Mouse (Mus musculus): ENCODE data around the gene Btg4. TPM values are rescaled to one million over a fixed set of nuclear protein-coding genes. Genes with fewer than 3 reads are reported as not detected.
A peak's percentile ranks its signal among the peaks of the same experiment; 100 is the strongest.

Gene Btg4
- polyA plus RNA-seq, 1 experiment from 2014 or later, result not detected

DNA sequence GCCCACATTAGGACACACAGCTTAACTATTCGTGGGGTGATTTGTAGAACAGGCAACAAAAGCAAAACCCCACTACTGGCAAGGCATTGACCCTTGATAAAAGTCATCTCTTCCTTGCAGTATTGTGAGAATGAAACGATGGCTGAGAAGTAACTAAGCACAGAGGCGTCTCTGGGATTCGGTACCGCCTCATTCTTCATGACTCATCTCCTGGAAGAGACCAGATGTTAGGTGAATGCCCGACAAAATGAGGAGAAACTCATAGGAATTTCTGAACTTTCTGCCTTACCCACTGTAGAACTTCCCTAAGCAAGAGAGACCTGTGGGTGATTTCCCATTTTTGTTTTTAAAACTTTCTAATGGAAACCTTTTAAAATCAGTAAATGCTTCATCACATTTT, 18.6 kb upstream of the Btg4 start:
- H3K4me2 ChIP-seq (replicated peaks; ENCODE audit: low read depth), result no peak overlapping the region
- 70% methylated on average over 6 of the region's 6 CpGs for WGBS
- H3K9ac ChIP-seq (ENCODE audit: low read length), result no peak overlapping the region
- no peaks in the 10 kb centered on the region for H3K9me3 ChIP-seq (ENCODE audit: control insufficient read depth, low read length)
- H3K27ac ChIP-seq (replicated peaks), result no peak overlapping the region
- no peaks in the 10 kb centered on the region for H3K36me3 ChIP-seq (ENCODE audit: control insufficient read depth, insufficient read depth, low read length)
- H3K4me3 ChIP-seq (ENCODE audit: low read depth, low read length), result no peak overlapping the region
- H3K27me3 ChIP-seq (ENCODE audit: control insufficient read depth, insufficient read depth, low read length), result no peaks in the 10 kb centered on the region
- ATAC-seq (ENCODE audit: low FRiP score, low TSS enrichment) (no peak), DNase-seq (ENCODE audit: low spot score) (no peak)
- no peak for TF ChIP-seq EP300 (optimal IDR thresholded peaks at IDR 0.05)
- H3K4me1 ChIP-seq (replicated peaks; ENCODE audit: control insufficient read depth, insufficient read depth), result no peaks in the 10 kb centered on the region

DNA sequence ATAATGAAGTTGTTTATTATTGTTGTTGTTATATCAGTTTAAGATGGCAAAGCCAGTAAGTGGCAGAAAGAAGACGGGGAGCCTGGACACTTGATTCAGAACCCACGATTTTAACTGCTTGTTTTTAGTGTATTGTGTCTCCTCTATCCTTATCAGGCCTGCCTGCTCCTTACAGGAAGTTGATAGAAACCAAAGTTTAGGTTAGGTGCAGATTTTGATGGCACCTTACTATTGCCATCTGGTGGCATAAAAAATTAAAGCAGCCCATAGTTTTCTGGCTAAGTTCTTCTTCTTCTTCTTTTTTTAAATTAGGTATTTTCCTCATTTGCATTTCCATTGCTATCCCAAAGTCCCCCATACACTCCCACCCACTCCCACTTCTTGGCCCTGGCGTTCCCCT, 8.5 kb upstream of the Btg4 start:
- no peak for ATAC-seq (ENCODE audit: low FRiP score, low TSS enrichment)

DNA sequence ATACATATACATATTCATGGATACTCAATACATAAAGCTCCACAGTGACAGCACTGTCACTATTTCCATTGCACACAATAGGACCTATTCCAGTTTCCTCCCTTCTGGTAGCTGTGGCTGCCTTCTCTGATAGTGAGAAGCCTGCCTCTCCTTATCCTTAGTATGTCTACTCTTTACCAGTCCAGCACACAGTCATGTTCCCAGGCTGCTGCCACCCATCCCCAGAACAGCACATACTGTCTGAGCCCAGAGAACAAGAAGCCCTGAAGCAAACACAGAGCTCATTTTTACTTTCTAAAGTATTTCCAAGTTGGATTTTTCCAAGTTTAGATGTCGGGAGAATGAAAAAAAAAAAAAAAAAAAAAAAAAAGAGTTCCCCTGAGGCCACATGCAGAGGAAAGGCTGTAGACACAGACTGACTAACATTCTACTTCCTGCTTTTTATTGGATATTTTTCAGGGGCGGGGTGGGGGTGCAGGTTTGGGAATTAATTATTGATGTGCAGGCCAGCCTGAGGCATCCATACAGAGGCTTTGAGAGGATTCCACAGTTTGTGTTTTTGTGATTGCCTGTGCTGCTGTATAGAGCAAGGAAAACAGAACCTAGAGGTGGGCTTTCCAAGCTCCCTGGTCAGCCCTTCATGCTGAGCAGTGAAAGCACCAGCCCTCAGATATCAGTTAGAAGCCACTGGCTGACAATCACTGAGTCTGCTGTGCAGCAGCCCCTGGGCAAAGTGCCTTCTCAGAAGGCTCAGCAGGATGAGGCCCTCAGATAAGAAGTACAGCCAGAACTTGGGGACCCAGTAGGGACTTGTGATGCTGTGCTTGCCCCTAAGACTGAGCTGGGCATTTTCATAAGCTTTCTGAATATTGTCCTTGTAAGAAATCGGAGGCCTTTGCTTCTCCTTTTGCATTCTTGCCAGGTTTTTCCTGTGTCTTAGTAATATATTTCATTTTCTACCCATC, 4.1 kb upstream of the Btg4 start:
- no peaks in the 10 kb centered on the region for H3K9me3 ChIP-seq (ENCODE audit: control insufficient read depth, low read length)
- H3K4me3 ChIP-seq (ENCODE audit: low read depth, low read length), result no peak overlapping the region
- no peak for DNase-seq (ENCODE audit: low spot score)
- H3K9ac ChIP-seq (ENCODE audit: low read length), result no peak overlapping the region
- H3K27ac ChIP-seq (replicated peaks), result no peak overlapping the region
- no peak for TF ChIP-seq EP300 (optimal IDR thresholded peaks at IDR 0.05)
- no peak for TF ChIP-seq CTCF (IDR thresholded peaks at IDR 0.05; ENCODE audit: low read depth)
- no peaks in the 10 kb centered on the region for H3K36me3 ChIP-seq (ENCODE audit: control insufficient read depth, insufficient read depth, low read length)
- H3K4me1 ChIP-seq (replicated peaks; ENCODE audit: control insufficient read depth, insufficient read depth), result no peaks in the 10 kb centered on the region
- 68% methylated on average over 3 of the region's 3 CpGs for WGBS
- no peak overlapping the region for H3K4me2 ChIP-seq (replicated peaks; ENCODE audit: low read depth)
- no peaks in the 10 kb centered on the region for H3K27me3 ChIP-seq (ENCODE audit: control insufficient read depth, insufficient read depth, low read length)
- ATAC-seq (ENCODE audit: low FRiP score, low TSS enrichment), result no peak

More for the DNA sequence above, 8.5 kb upstream of the Btg4 start:
- Histone ChIP-seq H3K4me2 (replicated peaks; ENCODE audit: low read depth) (no peak overlapping the region), H3K36me3 (ENCODE audit: control insufficient read depth, insufficient read depth, low read length) (no peaks in the 10 kb centered on the region), H3K4me1 (replicated peaks; ENCODE audit: control insufficient read depth, insufficient read depth) (no peaks in the 10 kb centered on the region), H3K9ac (ENCODE audit: low read length) (no peak overlapping the region), H3K9me3 (ENCODE audit: control insufficient read depth, low read length) (no peaks in the 10 kb centered on the region), H3K27me3 (ENCODE audit: control insufficient read depth, insufficient read depth, low read length) (no peaks in the 10 kb centered on the region), H3K27ac (replicated peaks) (no peak overlapping the region), H3K4me3 (ENCODE audit: low read depth, low read length) (no peak overlapping the region)
- TF ChIP-seq EP300 (optimal IDR thresholded peaks at IDR 0.05) (no peak), CTCF (IDR thresholded peaks at IDR 0.05; ENCODE audit: low read depth) (peak; percentile 69)
- DNase-seq (ENCODE audit: low spot score), result no peak
- WGBS, result 54% methylated on average over 3 of the region's 3 CpGs

DNA sequence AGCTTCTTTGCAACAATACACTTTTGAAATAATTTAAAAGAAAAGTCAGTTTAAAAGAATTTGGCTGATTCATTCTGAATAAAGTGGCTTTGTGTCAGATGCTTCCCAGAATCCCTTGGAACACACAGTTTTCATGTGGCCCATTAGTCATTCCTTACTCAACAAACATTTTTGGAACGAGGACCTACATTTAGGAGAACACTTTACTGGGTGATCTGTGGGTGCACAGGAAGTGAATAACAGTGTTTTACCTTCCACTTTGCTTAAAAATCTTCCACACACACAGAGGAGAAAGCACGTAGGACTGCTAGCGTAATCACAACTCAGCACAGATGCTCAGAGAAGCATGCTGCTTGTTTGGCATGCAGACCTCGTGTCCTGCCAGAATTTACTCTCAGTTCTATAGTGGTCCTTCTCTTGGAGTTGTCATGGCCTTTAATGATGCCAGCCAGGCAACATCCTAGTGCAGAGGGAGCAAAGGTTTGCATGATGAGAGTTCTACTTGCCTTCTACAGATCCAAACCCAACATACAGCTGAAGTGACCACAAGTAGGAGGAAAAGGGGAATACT, 1.7 kb upstream of the Btg4 start:
- no peaks in the 10 kb centered on the region for H3K9me3 ChIP-seq (ENCODE audit: control insufficient read depth, low read length)
- no peak for TF ChIP-seq EP300 (optimal IDR thresholded peaks at IDR 0.05)
- TF ChIP-seq CTCF (IDR thresholded peaks at IDR 0.05; ENCODE audit: low read depth), result no peak
- DNase-seq (ENCODE audit: low spot score) (no peak), ATAC-seq (ENCODE audit: low FRiP score, low TSS enrichment) (no peak)
- H3K4me1 ChIP-seq (replicated peaks; ENCODE audit: control insufficient read depth, insufficient read depth), result no peaks in the 10 kb centered on the region
- WGBS, result 42% methylated on average over 4 of the region's 4 CpGs
- H3K27ac ChIP-seq (replicated peaks), result no peak overlapping the region
- no peak overlapping the region for H3K4me2 ChIP-seq (replicated peaks; ENCODE audit: low read depth)
- H3K4me3 ChIP-seq (ENCODE audit: low read depth, low read length), result no peak overlapping the region
- H3K27me3 ChIP-seq (ENCODE audit: control insufficient read depth, insufficient read depth, low read length), result no peaks in the 10 kb centered on the region
- H3K36me3 ChIP-seq (ENCODE audit: control insufficient read depth, insufficient read depth, low read length), result no peaks in the 10 kb centered on the region
- H3K9ac ChIP-seq (ENCODE audit: low read length), result no peak overlapping the region

DNA sequence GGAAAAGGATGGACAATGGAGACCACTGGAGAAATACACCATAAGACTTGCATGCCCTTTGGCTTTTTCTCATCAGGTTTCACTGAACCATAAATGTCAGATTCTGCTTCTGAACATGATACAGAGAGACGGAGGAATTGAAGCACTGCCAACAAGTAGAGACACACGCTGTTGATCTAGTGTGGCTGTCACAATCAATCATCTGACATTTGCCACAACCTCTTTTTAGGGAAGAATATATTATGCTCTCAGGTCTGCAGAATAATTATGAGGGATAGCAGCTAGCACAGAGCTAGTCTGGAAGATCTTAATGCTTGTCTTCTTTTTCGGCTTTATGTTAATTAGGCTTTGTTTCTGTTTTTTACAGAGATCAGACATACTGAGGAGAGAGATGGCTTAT, 7.5 kb downstream of the Btg4 start:
- Histone ChIP-seq H3K9ac (ENCODE audit: low read length) (no peak overlapping the region), H3K4me3 (ENCODE audit: low read depth, low read length) (no peak overlapping the region), H3K27ac (replicated peaks) (no peak overlapping the region), H3K27me3 (ENCODE audit: control insufficient read depth, insufficient read depth, low read length) (no peaks in the 10 kb centered on the region), H3K4me1 (replicated peaks; ENCODE audit: control insufficient read depth, insufficient read depth) (no peaks in the 10 kb centered on the region), H3K9me3 (ENCODE audit: control insufficient read depth, low read length) (no peaks in the 10 kb centered on the region), H3K4me2 (replicated peaks; ENCODE audit: low read depth) (no peak overlapping the region), H3K36me3 (ENCODE audit: control insufficient read depth, insufficient read depth, low read length) (no peaks in the 10 kb centered on the region)
- TF ChIP-seq CTCF (IDR thresholded peaks at IDR 0.05; ENCODE audit: low read depth) (no peak), EP300 (optimal IDR thresholded peaks at IDR 0.05) (no peak)
- no peak for ATAC-seq (ENCODE audit: low FRiP score, low TSS enrichment)
- WGBS, result 34% methylated on average over 3 of the region's 3 CpGs
- DNase-seq (ENCODE audit: low spot score), result no peak

DNA sequence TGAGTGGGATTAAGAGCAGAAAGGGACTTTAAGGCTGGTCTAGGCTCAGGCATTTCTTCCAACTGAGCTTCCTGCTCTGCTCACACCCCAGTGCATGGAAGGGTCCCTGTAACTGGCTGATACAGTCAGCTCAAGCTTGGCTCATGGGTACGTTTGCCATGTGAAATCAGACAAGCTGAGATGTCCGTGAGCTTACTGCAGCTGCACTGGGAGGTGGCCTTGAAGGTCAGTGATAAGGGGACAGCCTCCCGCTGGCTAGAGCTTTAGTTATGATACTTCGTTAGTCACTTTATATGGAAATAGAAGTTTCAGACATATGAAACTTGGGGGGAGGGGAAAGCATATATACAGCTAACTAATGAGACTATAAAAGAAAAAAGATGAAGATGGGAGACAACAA, 10.1 kb downstream of the Btg4 start:
- Histone ChIP-seq H3K4me1 (replicated peaks; ENCODE audit: control insufficient read depth, insufficient read depth) (no peaks in the 10 kb centered on the region), H3K9ac (ENCODE audit: low read length) (no peak overlapping the region), H3K36me3 (ENCODE audit: control insufficient read depth, insufficient read depth, low read length) (no peaks in the 10 kb centered on the region), H3K4me3 (ENCODE audit: low read depth, low read length) (no peak overlapping the region), H3K27ac (replicated peaks) (no peak overlapping the region), H3K4me2 (replicated peaks; ENCODE audit: low read depth) (no peak overlapping the region), H3K27me3 (ENCODE audit: control insufficient read depth, insufficient read depth, low read length) (no peaks in the 10 kb centered on the region), H3K9me3 (ENCODE audit: control insufficient read depth, low read length) (no peaks in the 10 kb centered on the region)
- DNase-seq (ENCODE audit: low spot score) (no peak), ATAC-seq (ENCODE audit: low FRiP score, low TSS enrichment) (no peak)
- 79% methylated on average over 4 of the region's 4 CpGs for WGBS
- TF ChIP-seq CTCF (IDR thresholded peaks at IDR 0.05; ENCODE audit: low read depth) (no peak), EP300 (optimal IDR thresholded peaks at IDR 0.05) (no peak)
